Mouse (Mus musculus) embryonic facial prominence, embryonic 13.5 days (tissue): ENCODE results near the gene Eef1a1. TPM values are rescaled to one million over a fixed set of nuclear protein-coding genes. Genes with fewer than 3 reads are reported as not detected.
"Not testable (repeated sequence)": the region's sequence is repeated elsewhere in the genome, so short reads cannot be mapped to it uniquely, and the experiment has no call there.

Experiments
- ATAC-seq: fragments of 200-750 bp; cut with Nextera tagmentation; 2 replicates; pipeline ENCODE4 v1.8.0; 2017; ENCODE audit warnings: low read depth; ENCODE audit not compliant: insufficient number of reproducible peaks, insufficient read depth, low FRiP score, low TSS enrichment
- H3K27ac ChIP-seq: fragments of 300-500 bp; sonication (generic); 2 replicates; pipeline ENCODE4 v1.5.1; 2015; ENCODE audit warnings: moderate library complexity, mild to moderate bottlenecking, inconsistent platforms
- H3K27me3 ChIP-seq: fragments of 300-500 bp; sonication (generic); 2 replicates; pipeline ENCODE4 v1.6.1; 2015; ENCODE audit warnings: mild to moderate bottlenecking, inconsistent platforms
- H3K36me3 ChIP-seq: fragments of 300-500 bp; sonication (generic); 2 replicates; pipeline ENCODE4 v1.6.1; 2015; ENCODE audit warnings: mild to moderate bottlenecking, inconsistent platforms
- H3K4me1 ChIP-seq: fragments of 300-500 bp; sonication (generic); 2 replicates; pipeline ENCODE4 v1.6.1; 2015; ENCODE audit warnings: inconsistent platforms
- H3K4me2 ChIP-seq: fragments of 300-500 bp; sonication (generic); 2 replicates; pipeline ENCODE4 v1.6.1; 2015; ENCODE audit warnings: moderate library complexity, mild to moderate bottlenecking, inconsistent platforms
- H3K4me3 ChIP-seq: fragments of 300-500 bp; sonication (generic); 2 replicates; pipeline ENCODE4 v1.5.1; 2015; ENCODE audit warnings: mild to moderate bottlenecking, inconsistent platforms
- H3K9ac ChIP-seq: fragments of 300-500 bp; sonication (generic); 2 replicates; pipeline ENCODE4 v1.6.1; 2015; ENCODE audit warnings: mild to moderate bottlenecking, inconsistent platforms
- H3K9me3 ChIP-seq: fragments of 300-500 bp; sonication (generic); 2 replicates; pipeline ENCODE4 v1.6.1; 2016; ENCODE audit warnings: inconsistent platforms
- WGBS: fragments of 180-500 bp; shearing (Covaris S2); methylation state at CpG from one replicate; pipeline ENCODE4 v1.1.7; 2015; ENCODE audit warnings: mixed read lengths; 5-methylcytosine and 5-hydroxymethylcytosine counted together
- polyA plus RNA-seq: library from polyadenylated mRNA; unstranded; fragments of >200 nt; fragmentation: Nextera tagmentation; extraction: Ambion mirVana; gene quantifications from 2 replicates; pipeline ENCODE4 v1.2.1, GENCODE M21; 2015

Eef1a1 gene
- polyA plus RNA-seq, 1 experiment from 2014 or later = 5,472 TPM

DNA sequence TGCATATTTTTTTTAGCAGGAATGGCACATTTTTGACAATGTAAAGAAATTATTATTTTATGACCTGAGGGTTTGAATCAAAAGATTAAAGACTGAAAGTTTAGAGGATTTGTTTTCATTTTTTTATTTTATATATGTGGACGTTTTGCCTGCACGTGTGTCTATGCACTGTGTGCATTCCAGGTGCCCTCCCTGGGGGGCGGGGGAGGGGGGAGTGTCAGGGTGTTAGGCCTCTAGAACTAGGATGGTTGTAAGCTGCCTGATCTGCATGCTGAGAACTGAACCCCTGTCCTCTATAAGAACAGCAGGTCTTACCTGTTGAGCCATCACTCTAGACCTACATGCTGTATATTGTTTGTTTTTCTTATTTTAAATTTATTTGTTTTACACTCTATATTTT lies 4.3 kb downstream of the Eef1a1 start:
- WGBS = 55% methylated on average over 3 of the region's 3 CpGs
- peaks cover 10% of the 10 kb centered on the region for H3K36me3 ChIP-seq
- peaks cover 8% of the 10 kb centered on the region for H3K4me1 ChIP-seq
- H3K27ac ChIP-seq = no peak overlapping the region
- H3K4me3 ChIP-seq = no peak overlapping the region
- no peaks in the 10 kb centered on the region for H3K9me3 ChIP-seq
- no peaks in the 10 kb centered on the region for H3K27me3 ChIP-seq
- no peak for ATAC-seq
- no peak overlapping the region for H3K4me2 ChIP-seq
- H3K9ac ChIP-seq = no peak overlapping the region

DNA sequence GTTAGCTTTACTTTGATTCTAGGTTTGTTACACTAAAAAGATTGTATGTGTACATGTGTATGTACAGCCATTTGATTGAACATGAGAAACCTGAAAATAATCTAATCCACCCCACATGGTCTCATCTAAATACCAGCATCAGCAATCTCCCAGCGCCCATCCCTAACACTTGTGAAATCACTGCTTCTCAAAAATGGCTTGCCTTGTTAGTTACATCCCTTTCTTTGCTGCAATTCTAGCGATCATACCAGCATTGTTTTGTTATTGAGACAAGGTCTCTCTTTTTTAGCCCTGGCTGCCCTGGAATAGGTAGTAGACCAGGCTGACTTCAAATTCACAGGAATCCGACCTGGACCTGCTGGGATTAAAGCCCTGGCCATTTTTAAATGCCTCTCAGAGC lies 6.6 kb downstream of the Eef1a1 start:
- WGBS = 6% methylated on average over 3 of the region's 3 CpGs

DNA sequence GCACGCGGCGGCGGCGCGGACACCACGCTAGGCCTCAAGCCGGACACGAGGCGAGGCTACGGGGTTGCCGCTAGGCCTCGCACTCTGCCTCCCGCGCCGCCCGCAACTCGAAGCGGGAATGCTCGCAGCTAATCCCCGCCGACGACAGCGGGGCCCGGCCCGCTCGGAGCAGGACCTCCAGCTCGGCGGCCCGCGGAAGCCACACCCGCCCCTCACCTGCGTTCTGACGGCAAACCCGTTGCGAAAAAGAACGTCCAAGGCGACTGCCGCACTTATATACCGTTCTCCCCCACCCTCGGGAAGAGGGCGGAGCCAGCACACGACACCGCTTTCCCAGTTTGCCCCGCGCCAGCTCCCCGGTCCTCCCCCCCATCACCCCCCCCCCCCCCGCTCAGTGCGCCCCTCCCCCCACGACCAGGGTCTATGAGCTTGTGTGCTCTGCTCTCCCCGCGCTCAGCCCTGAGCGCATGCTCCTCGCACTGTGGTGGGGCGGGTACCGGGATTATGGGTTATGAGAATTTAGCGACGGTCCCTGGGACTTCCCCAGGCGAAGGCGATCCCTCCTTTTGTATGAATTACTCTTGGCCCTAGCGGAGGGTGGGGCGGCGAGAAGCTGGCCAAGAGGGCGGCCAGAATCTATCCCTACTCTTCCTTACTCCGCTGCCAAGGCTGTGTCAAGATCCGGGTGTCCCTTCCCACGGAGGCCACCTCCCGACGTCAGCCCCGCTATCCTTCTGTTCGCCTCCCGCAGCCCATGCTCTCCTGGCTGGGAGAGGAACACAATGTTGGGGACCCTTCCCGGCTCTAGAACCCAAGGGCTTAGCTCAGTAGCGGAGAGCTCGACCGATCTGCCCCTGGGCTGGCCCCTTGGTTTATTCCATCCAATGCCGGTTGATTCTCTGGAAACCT lies 7.3 kb downstream of the Eef1a1 start:
- Histone ChIP-seq H3K4me2 (peak overlapping the region; percentile 65), H3K27ac (peak overlapping the region; percentile 99), H3K4me1 (peaks cover 14% of the 10 kb centered on the region), H3K9me3 (no peaks in the 10 kb centered on the region), H3K9ac (peak overlapping the region; percentile 100), H3K27me3 (no peaks in the 10 kb centered on the region), H3K36me3 (peaks cover 37% of the 10 kb centered on the region), H3K4me3 (peak overlapping the region; percentile 93)
- under 1% methylated on average over 69 of the region's 77 CpGs for WGBS
- peak; percentile 99 for ATAC-seq

More for the DNA sequence above, 6.6 kb downstream of the Eef1a1 start:
- peak overlapping the region; percentile 99 for H3K27ac ChIP-seq
- peaks cover 30% of the 10 kb centered on the region for H3K36me3 ChIP-seq
- H3K9ac ChIP-seq = peak overlapping the region; percentile 83
- H3K27me3 ChIP-seq = no peaks in the 10 kb centered on the region
- no peaks in the 10 kb centered on the region for H3K9me3 ChIP-seq
- H3K4me3 ChIP-seq = peak overlapping the region; percentile 93
- H3K4me2 ChIP-seq = peak overlapping the region; percentile 65
- peaks cover 14% of the 10 kb centered on the region for H3K4me1 ChIP-seq
- no peak for ATAC-seq

DNA sequence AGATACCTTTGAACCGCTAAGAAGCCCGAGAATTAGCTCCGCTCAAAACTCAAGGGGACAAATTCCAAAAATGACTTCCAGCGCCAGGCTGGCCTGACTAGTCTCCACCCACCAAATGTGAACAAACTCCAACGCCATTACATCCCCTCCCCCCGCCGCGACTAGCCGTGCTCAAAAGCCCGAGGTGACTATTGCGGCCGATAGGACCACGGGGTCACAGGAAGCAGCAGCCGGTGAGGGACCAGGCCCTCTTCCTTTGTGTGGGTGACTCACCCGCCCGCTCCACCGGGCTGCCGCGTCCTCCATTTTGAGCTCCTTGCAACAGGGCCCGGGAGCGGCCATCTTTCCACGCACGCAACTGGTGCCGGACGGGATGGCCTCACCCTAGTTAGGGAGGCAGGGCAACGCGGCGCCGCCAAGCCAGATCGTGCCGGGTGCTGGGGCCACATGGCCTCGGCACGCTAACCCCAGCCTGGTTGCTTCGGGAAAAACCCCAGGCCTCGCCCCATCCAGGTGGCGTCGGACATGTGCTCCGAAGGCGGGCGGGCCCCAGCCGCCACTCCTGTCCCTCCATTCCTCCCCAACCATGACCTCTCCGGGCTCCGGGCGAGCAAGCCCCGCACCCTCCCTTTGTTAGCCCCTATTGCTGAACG lies 8.1 kb downstream of the Eef1a1 start:
- under 1% methylated on average over 46 of the region's 46 CpGs for WGBS
- peak overlapping the region; percentile 99 for H3K27ac ChIP-seq
- peak overlapping the region; percentile 100 for H3K9ac ChIP-seq
- H3K4me1 ChIP-seq = peaks cover 14% of the 10 kb centered on the region
- peak overlapping the region; percentile 65 for H3K4me2 ChIP-seq
- H3K27me3 ChIP-seq = no peaks in the 10 kb centered on the region
- peak; percentile 16; the same call in 1 of the 2 replicates for ATAC-seq
- H3K36me3 ChIP-seq = peaks cover 42% of the 10 kb centered on the region
- H3K4me3 ChIP-seq = peak overlapping the region; percentile 93
- no peaks in the 10 kb centered on the region for H3K9me3 ChIP-seq

DNA sequence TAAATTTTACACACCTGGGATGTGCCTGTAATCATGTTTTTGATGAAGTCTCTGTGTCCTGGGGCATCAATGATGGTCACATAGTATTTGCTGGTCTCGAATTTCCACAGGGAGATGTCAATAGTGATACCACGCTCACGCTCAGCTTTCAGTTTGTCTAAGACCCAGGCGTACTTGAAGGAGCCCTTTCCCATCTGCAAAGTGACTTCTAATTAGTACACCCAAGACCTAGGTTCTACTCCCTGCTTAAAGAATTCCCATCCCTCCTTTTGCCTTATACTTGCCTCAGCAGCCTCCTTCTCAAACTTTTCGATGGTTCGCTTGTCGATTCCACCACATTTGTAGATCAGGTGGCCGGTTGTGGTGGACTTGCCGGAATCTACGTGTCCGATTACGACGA lies 8.7 kb downstream of the Eef1a1 start:
- ATAC-seq, H3K9me3 ChIP-seq, H3K27me3 ChIP-seq: not testable (repeated sequence)
- Histone ChIP-seq H3K4me2 (peak overlapping the region; percentile 65), H3K4me1 (peaks cover 14% of the 10 kb centered on the region), H3K4me3 (peak overlapping the region; percentile 93), H3K36me3 (peaks cover 42% of the 10 kb centered on the region), H3K27ac (peak overlapping the region; percentile 99), H3K9ac (peak overlapping the region; percentile 100)
- under 1% methylated on average over 13 of the region's 13 CpGs for WGBS

DNA sequence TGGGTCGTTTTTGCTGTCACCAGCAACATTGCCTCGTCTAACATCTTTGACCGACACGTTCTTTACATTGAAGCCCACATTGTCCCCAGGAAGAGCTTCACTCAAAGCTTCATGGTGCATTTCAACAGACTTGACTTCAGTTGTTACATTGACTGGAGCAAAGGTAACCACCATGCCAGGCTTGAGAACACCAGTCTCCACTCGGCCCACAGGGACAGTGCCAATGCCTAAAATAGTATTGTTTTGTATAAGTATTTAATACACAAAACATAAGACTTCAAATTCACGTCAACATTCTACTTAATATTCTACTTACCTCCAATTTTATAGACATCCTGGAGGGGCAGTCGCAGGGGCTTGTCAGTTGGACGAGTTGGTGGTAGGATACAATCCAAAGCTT lies 9.6 kb downstream of the Eef1a1 start:
- Histone ChIP-seq H3K4me1 (peaks cover 14% of the 10 kb centered on the region), H3K36me3 (peaks cover 42% of the 10 kb centered on the region), H3K4me3 (peak overlapping the region; percentile 93), H3K4me2 (peak overlapping the region; percentile 65), H3K9ac (peak overlapping the region; percentile 100)
- H3K27me3 ChIP-seq, ATAC-seq, H3K27ac ChIP-seq, H3K9me3 ChIP-seq: not testable (repeated sequence)
- 27% methylated on average over 8 of the region's 8 CpGs for WGBS

- Histone ChIP-seq H3K4me1 (peaks cover 14% of the 10 kb centered on the region), H3K36me3 (peaks cover 48% of the 10 kb centered on the region), H3K4me2 (peak overlapping the region; percentile 21), H3K4me3 (peak overlapping the region; percentile 4; the same call in 1 of the 2 replicates)
- H3K27me3 ChIP-seq, H3K9ac ChIP-seq, H3K27ac ChIP-seq, ATAC-seq, H3K9me3 ChIP-seq: not testable (repeated sequence)
- 53% methylated on average over 1 of the region's 1 CpGs for WGBS
These were observed 10.8 kb downstream of the Eef1a1 start for GRCm38 (mm10) chr9:78478009-78478605.

- H3K9ac ChIP-seq = no peak overlapping the region
- H3K36me3 ChIP-seq = peaks cover 53% of the 10 kb centered on the region
- ATAC-seq = no peak
- no peaks in the 10 kb centered on the region for H3K9me3 ChIP-seq
- 7% methylated on average over 5 of the region's 5 CpGs for WGBS
- H3K27ac ChIP-seq = peak overlapping the region; percentile 5; the same call in 1 of the 2 replicates
- peaks cover 10% of the 10 kb centered on the region for H3K4me1 ChIP-seq
- no peak overlapping the region for H3K4me3 ChIP-seq
- H3K4me2 ChIP-seq = no peak overlapping the region
- no peaks in the 10 kb centered on the region for H3K27me3 ChIP-seq
These were observed 11.9 kb downstream of the Eef1a1 start for GRCm38 (mm10) chr9:78477021-78477551.

DNA sequence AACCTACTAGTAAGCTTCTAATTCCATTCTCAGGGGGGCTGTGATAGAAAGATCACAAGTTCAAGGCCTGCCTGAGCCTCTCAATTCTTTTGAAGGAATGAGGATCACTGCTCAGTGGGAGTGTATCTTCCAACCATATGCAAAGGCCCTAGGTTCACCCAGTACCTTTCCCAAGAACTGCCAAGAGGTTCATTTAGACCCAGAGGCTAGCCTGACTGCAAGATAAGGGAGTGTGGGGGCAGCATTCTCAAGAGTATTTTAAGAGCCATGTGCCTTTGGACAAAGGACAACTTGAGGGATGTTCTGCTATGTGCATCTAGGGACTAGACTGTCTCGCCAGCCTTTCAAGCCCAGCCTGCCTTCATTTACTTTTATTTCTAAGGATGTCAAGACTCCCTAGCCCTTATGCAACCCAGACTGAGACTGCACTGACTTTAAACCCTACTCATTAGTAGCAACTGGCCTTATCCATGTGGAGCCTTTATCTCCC lies 12.4 kb downstream of the Eef1a1 start:
- Histone ChIP-seq H3K4me2 (no peak overlapping the region), H3K9me3 (no peaks in the 10 kb centered on the region), H3K9ac (no peak overlapping the region), H3K27ac (peak overlapping the region; percentile 5; the same call in 1 of the 2 replicates), H3K4me3 (no peak overlapping the region), H3K27me3 (no peaks in the 10 kb centered on the region), H3K36me3 (peaks cover 53% of the 10 kb centered on the region), H3K4me1 (peaks cover 10% of the 10 kb centered on the region)
- 28% methylated on average over 1 of the region's 1 CpGs for WGBS
- ATAC-seq = no peak

GRCm38 (mm10) chr9:78475873-78476272 lies 13.1 kb downstream of the Eef1a1 start:
- Histone ChIP-seq H3K9ac (no peak overlapping the region), H3K4me2 (no peak overlapping the region), H3K27ac (no peak overlapping the region), H3K27me3 (no peaks in the 10 kb centered on the region), H3K36me3 (peaks cover 58% of the 10 kb centered on the region), H3K9me3 (no peaks in the 10 kb centered on the region), H3K4me3 (no peak overlapping the region), H3K4me1 (peaks cover 10% of the 10 kb centered on the region)
- ATAC-seq = no peak
- 82% methylated on average over 4 of the region's 4 CpGs for WGBS

DNA sequence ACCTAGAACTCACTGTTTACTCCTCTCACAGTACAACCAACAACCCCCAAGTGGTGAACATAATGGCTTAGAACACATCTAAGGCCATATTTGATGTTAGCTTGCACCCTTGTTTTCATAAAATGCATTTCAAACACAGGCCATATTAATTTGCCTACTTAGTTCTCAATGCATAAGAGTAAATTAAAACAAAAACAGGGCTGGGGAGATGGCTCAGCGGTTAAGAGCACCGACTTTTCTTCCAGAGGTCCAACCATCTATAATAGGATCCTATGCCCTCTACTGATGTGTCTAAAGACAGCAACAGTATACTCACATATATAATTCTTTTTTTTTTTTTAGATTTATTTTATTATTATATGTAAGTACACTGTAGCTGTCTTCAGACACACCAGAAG lies 13.6 kb downstream of the Eef1a1 start:
- no peak for ATAC-seq
- Histone ChIP-seq H3K4me3 (no peak overlapping the region), H3K4me1 (peaks cover 10% of the 10 kb centered on the region), H3K36me3 (peaks cover 58% of the 10 kb centered on the region), H3K27ac (no peak overlapping the region), H3K9me3 (no peaks in the 10 kb centered on the region), H3K27me3 (no peaks in the 10 kb centered on the region), H3K4me2 (no peak overlapping the region), H3K9ac (no peak overlapping the region)
- 92% methylated on average over 2 of the region's 2 CpGs for WGBS
